Mouse (Mus musculus) intestine, embryonic 14.5 days (tissue): ENCODE measurements around the gene Parp3. TPM values are rescaled to one million over a fixed set of nuclear protein-coding genes. Genes with fewer than 3 reads are reported as not detected.

Experiments used
- ATAC-seq: fragments of 200-750 bp; cut with Nextera tagmentation; replicated peaks from 2 replicates; pipeline ENCODE4 v1.8.0; 2017; ENCODE audit warnings: low read depth, moderate number of reproducible peaks, moderate TSS enrichment, moderate library complexity; ENCODE audit not compliant: low FRiP score, low TSS enrichment
- DNase-seq: peaks from one replicate; pipeline ENCODE4 v3.0.0-alpha.2; 2018; ENCODE audit warnings: low spot score
- H3K27ac ChIP-seq: fragments of 300-500 bp; sonication (generic); 2 replicates; pipeline ENCODE4 v1.5.1; 2014; ENCODE audit warnings: low read depth, mild to moderate bottlenecking, control low read depth
- H3K27me3 ChIP-seq: fragments of 300-500 bp; sonication (generic); replicated peaks from 2 replicates; pipeline ENCODE4 v1.6.1; 2014; ENCODE audit warnings: low read length, control low read depth; ENCODE audit not compliant: control insufficient read depth, insufficient read depth
- H3K36me3 ChIP-seq: fragments of 300-500 bp; sonication (generic); 2 replicates; pipeline ENCODE4 v1.6.1; 2014; ENCODE audit warnings: low read length, control low read depth; ENCODE audit not compliant: control insufficient read depth, insufficient read depth
- H3K4me1 ChIP-seq: fragments of 300-500 bp; sonication (generic); replicated peaks from 2 replicates; pipeline ENCODE4 v1.6.1; 2014; ENCODE audit warnings: low read length, control low read depth, mixed read lengths; ENCODE audit not compliant: control insufficient read depth, insufficient read depth
- H3K4me2 ChIP-seq: fragments of 300-500 bp; sonication (generic); 2 replicates; pipeline ENCODE4 v1.6.1; 2014; ENCODE audit warnings: low read length
- H3K4me3 ChIP-seq: fragments of 300-500 bp; sonication (generic); 2 replicates; pipeline ENCODE4 v1.5.1; 2014; ENCODE audit warnings: low read depth, low read length, control low read depth, mixed read lengths
- H3K9ac ChIP-seq: fragments of 300-500 bp; sonication (generic); 2 replicates; pipeline ENCODE4 v1.6.1; 2014; ENCODE audit warnings: mild to moderate bottlenecking, low read length
- H3K9me3 ChIP-seq: fragments of 300-500 bp; sonication (generic); 2 replicates; pipeline ENCODE4 v1.6.1; 2016; ENCODE audit warnings: low read length, control low read depth; ENCODE audit not compliant: control insufficient read depth
- WGBS: fragments of 180-500 bp; shearing (Covaris S2); extraction: QIAGEN DNeasy Blood & Tissue Kit; methylation state at CpG from one replicate; pipeline ENCODE4 v1.1.7; 2014; 5-methylcytosine and 5-hydroxymethylcytosine counted together
- polyA plus RNA-seq: library from polyadenylated mRNA; unstranded; fragments of >200 nt; fragmentation: Nextera tagmentation; extraction: Ambion mirVana; gene quantifications from 2 replicates; pipeline ENCODE4 v1.2.1, GENCODE M21; 2014

Parp3 gene
- polyA plus RNA-seq, 1 experiment from 2014 or later: 1.7 TPM

DNA sequence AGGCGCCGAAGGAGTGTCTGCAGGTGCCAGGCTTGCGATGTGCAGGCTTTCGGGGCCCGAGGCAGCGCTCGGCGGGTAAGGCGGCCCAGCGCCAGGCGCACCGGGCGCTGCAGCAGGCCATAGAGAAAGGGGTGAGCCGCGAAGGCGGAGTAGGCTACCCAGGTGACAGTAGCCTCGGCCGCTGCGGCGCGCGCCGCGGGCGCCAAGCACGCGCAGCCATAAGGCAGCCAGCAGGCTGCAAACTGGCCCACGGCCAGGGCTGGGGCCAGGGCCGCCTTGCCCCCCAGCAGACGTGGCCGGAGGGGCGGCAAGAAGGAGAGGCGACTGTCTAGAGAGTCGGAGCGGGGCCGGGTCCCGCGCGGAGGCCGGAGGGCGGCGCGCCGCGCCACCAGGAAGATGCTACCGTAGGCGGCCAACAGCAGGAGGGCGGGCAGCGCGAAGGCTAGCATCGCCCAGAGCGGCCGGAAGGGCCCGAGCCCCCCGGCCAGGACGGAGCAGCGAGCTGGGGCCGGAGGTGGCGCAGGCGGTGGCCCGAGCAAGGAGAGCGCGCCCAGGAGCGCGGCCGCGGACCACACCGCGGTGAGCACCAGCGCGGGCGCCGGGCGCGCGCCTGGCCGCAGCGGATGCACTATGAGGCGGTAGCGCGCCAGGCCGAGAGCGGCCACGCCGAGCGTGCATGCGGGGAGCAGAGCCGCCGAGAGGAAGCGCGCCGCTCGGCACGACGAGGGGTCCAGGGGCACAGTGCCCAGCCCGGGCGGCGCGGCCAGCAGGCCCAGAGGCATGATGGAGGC, 11.8 kb downstream of the Parp3 start:
- Histone ChIP-seq H3K36me3 (peaks cover 36% of the 10 kb centered on the region), H3K4me1 (peaks cover 3% of the 10 kb centered on the region; the same call in 1 of the 2 replicates), H3K4me2 (peak overlapping the region; percentile 96), H3K9ac (peak overlapping the region; percentile 56), H3K27ac (no peak overlapping the region), H3K9me3 (no peaks in the 10 kb centered on the region), H3K4me3 (peak overlapping the region; percentile 54), H3K27me3 (no peaks in the 10 kb centered on the region)
- peak; percentile 79 for DNase-seq
- peak; percentile 68 for ATAC-seq
- WGBS: 2% methylated on average over 87 of the region's 99 CpGs

DNA sequence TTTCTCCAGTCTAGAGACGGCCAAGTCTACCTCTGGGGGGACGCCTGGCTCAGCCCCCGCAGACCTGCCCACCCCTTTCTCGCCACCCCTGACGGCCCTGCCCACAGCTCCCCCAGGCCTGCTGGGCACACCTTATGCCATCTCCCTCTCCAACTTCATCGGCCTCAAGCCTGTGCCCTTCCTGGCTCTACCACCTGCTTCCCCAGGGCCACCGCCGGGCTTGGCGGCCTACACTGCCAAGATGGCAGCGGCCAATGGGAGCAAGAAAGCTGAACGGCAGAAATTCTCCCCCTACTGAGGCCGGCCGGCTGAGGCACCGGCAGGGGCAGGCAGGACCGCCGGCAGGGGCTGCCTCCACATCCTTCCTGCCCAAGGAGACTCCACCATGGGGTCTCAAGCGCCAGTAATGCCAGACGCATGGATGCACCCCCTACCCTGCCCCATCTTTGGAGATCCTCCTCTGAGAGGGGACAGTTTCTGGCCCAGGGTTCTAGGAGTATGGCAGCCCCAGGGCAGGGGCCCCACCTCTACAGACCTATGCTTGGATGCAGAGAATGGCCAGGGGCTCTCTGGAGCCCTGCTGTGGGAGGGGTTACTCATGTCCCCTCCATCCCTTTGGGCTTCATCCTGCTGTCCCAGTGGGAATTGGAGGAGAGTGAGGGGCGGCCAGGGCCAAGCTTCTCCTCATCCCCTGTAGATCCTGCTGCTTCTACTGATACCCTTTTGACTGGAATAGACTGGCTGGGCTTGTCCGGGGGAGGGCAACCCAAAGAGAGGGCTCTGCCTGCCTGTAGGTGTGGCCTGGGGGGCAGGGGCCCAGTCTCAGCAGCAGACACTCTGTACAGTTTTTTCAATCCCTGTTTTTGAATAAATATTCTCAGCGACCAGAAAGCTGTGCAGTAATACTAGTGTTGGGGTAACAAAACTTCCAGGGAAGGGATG, 13.4 kb downstream of the Parp3 start:
- Histone ChIP-seq H3K27ac (no peak overlapping the region), H3K27me3 (no peaks in the 10 kb centered on the region), H3K4me1 (peaks cover 3% of the 10 kb centered on the region; the same call in 1 of the 2 replicates), H3K36me3 (peaks cover 38% of the 10 kb centered on the region), H3K9me3 (no peaks in the 10 kb centered on the region), H3K4me3 (no peak overlapping the region), H3K4me2 (no peak overlapping the region), H3K9ac (no peak overlapping the region)
- 80% methylated on average over 21 of the region's 21 CpGs for WGBS
- no peak for DNase-seq
- ATAC-seq: no peak

DNA sequence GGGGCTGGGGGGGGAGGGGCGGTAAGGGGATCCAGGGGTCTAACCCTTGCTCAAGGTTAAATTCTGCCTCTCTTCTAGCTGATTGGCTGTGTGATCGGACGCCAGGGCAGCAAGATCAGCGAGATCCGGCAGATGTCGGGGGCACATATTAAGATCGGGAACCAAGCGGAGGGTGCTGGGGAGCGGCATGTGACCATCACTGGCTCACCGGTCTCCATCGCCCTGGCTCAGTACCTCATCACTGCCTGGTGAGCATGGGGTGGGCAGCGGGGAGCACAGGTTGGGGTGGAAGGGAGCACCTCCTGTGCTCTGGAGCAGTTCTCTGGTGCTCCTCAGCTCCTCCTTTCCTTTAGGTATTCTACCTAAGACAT, 14.3 kb downstream of the Parp3 start:
- peaks cover 7% of the 10 kb centered on the region; the same call in 1 of the 2 replicates for H3K4me1 ChIP-seq
- WGBS: 97% methylated on average over 12 of the region's 12 CpGs
- H3K9ac ChIP-seq: no peak overlapping the region
- no peak overlapping the region for H3K4me3 ChIP-seq
- DNase-seq (no peak), ATAC-seq (no peak)
- H3K36me3 ChIP-seq: peaks cover 41% of the 10 kb centered on the region
- H3K27ac ChIP-seq: no peak overlapping the region
- H3K9me3 ChIP-seq: no peaks in the 10 kb centered on the region
- no peaks in the 10 kb centered on the region for H3K27me3 ChIP-seq
- H3K4me2 ChIP-seq: no peak overlapping the region

DNA sequence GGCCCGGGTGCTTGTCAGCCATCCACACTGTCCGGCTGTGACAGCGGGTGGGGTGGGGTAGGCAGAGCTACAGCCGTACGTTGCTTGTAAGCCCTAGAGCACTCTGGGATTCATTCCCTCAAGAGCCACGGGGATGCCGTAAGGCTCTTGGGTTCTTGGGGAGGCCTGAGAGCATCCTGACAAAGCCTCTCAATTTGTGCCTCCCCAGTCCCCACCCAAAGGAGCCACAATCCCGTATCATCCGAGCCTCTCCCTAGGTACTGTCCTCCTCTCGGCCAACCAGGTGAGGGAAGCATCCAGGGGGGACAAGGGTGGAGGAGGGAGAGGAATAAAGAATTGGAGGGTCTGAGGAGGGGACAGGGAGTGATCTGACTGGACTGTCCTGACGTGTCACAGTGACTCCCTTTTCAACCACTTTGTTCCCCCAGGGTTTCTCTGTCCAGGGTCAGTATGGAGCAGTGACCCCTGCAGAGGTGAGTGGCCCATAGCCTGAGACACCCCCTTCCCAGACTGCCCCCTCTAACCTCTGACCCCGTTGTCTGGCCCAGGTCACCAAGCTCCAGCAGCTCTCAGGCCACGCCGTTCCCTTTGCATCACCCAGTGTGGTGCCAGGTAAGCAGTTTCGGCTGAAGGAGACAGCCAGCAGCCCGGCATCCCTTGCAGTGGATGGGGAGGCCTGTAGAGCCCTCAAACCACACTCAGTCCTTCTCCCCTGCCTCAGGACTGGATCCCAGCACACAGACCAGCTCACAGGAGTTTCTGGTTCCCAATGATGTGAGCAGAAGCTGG, 14.9 kb downstream of the Parp3 start:
- Histone ChIP-seq H3K4me2 (no peak overlapping the region), H3K27me3 (no peaks in the 10 kb centered on the region), H3K9ac (no peak overlapping the region), H3K9me3 (no peaks in the 10 kb centered on the region), H3K4me3 (no peak overlapping the region), H3K27ac (no peak overlapping the region), H3K36me3 (peaks cover 43% of the 10 kb centered on the region), H3K4me1 (peaks cover 12% of the 10 kb centered on the region)
- 85% methylated on average over 16 of the region's 16 CpGs for WGBS
- no peak for ATAC-seq
- no peak for DNase-seq

DNA sequence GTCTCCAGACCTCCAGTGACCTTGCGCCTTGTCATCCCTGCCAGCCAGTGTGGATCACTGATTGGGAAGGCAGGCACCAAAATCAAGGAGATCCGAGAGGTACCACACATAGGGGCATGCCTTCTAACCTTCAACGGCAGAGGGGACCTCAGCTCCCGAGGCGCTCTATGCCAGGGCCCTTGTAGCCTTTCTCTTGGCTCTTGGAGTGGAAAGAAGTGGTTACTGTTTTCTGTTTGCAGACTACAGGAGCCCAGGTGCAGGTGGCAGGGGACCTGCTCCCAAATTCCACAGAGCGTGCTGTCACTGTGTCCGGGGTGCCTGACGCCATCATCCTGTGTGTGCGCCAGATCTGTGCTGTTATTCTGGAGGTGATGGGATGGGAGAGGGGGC, 15.7 kb downstream of the Parp3 start:
- Histone ChIP-seq H3K27ac (no peak overlapping the region), H3K4me3 (no peak overlapping the region)

DNA sequence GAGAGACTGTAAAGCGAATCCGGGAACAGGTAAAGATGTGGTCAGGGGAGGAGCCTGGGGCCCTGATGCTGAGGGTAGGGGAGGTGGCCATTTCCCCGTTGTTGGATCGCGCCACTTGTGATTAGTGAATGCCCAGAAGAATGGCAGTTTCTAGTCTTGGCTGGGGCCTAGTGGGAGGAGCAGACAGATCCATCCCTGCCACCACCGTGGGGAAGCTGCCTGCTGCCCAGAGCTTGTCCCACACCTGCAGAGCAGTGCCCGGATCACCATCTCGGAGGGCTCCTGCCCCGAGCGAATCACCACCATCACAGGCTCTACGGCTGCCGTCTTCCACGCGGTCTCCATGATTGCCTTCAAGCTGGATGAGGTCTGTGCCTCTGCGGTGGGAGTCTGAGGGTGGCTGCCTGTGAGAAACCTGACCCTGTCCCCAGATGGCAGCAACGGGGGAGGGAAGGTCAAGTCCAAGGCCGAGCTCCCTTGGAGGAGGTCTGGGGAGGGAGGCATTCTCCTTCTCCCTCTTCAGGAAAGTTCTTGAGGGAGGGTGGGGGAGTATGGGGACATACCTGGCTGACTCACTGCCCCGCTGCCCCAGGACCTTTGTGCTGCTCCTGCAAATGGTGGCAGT, 16.2 kb downstream of the Parp3 start:
- Histone ChIP-seq H3K9ac (no peak overlapping the region), H3K4me3 (no peak overlapping the region), H3K27ac (no peak overlapping the region), H3K4me2 (no peak overlapping the region), H3K36me3 (peaks cover 47% of the 10 kb centered on the region), H3K4me1 (peaks cover 22% of the 10 kb centered on the region), H3K9me3 (no peaks in the 10 kb centered on the region), H3K27me3 (no peaks in the 10 kb centered on the region)
- no peak for DNase-seq
- no peak for ATAC-seq
- WGBS: 76% methylated on average over 18 of the region's 18 CpGs

More for the DNA sequence above, 15.7 kb downstream of the Parp3 start:
- Histone ChIP-seq H3K36me3 (peaks cover 47% of the 10 kb centered on the region), H3K4me1 (peaks cover 20% of the 10 kb centered on the region), H3K9me3 (no peaks in the 10 kb centered on the region), H3K9ac (no peak overlapping the region), H3K4me2 (no peak overlapping the region), H3K27me3 (no peaks in the 10 kb centered on the region)
- no peak for DNase-seq
- WGBS: 92% methylated on average over 9 of the region's 9 CpGs
- ATAC-seq: no peak

DNA sequence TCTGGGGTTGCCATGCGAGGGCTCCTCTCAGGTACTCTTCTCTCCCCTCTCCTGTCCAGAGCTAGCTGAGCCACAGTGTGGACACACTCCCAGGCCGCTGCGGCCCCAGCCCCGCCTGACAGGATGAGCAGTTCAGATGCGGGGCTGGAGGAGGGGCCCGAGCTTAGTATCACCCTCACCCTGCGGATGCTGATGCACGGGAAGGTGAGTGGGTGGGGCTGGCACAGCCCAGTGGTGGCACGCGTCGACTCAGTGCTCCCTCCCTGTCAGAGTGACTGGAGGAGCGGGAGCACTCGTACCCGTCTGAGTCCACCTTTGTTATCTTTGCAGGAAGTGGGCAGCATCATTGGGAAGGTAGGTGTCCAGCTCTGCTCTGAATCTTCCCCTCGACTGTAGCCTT, 16.8 kb downstream of the Parp3 start:
- H3K4me1 ChIP-seq: peaks cover 26% of the 10 kb centered on the region
- no peak overlapping the region for H3K9ac ChIP-seq
- peaks cover 47% of the 10 kb centered on the region for H3K36me3 ChIP-seq
- no peak overlapping the region for H3K4me3 ChIP-seq
- no peak for DNase-seq
- 81% methylated on average over 15 of the region's 15 CpGs for WGBS
- no peak overlapping the region for H3K4me2 ChIP-seq
- H3K27me3 ChIP-seq: no peaks in the 10 kb centered on the region
- ATAC-seq: no peak
- no peaks in the 10 kb centered on the region for H3K9me3 ChIP-seq
- H3K27ac ChIP-seq: no peak overlapping the region

DNA sequence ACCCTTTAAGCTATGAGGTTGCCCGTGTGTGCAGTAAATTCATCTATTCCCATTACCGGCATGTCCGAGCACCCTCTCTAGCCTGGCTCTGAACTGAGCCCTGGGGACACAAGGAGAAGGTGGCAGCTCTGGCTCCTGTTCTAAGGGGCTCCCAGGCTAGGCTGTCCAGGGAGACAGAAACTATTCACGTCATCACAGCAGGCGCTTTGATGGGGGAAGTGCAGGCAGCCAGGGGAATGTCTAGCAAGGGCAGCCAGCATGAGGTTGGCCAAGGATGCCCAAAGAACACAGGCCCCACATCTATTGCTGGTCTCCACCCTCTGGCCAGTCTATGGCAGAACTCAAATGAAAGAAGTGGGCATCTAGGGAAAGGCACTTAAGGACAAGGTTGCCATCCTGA, 18.8 kb downstream of the Parp3 start:
- H3K4me1 ChIP-seq: peaks cover 35% of the 10 kb centered on the region
- H3K4me3 ChIP-seq: no peak overlapping the region
- H3K27ac ChIP-seq: no peak overlapping the region
- no peak for ATAC-seq
- no peak overlapping the region for H3K9ac ChIP-seq
- H3K4me2 ChIP-seq: no peak overlapping the region
- no peaks in the 10 kb centered on the region for H3K27me3 ChIP-seq
- H3K36me3 ChIP-seq: peaks cover 36% of the 10 kb centered on the region
- no peak for DNase-seq
- WGBS: 77% methylated on average over 5 of the region's 5 CpGs
- H3K9me3 ChIP-seq: no peaks in the 10 kb centered on the region
